Mouse (Mus musculus) small intestine, adult 2 months (tissue): ENCODE data around the gene Fstl3.

Source experiments
- CTCF ChIP-seq: fragments of 200-500 bp; IDR thresholded peaks from 2 replicates; pipeline ENCODE4 v1.5.1; 2012; ENCODE audit warnings: low read depth, mild to moderate bottlenecking, control low read depth, inconsistent platforms, low read length, moderate library complexity, mixed read lengths; ENCODE audit not compliant: insufficient replicate concordance, insufficient read length; ENCODE audit errors: extremely low read depth
- POLR2A ChIP-seq: fragments of 200-500 bp; IDR thresholded peaks from 2 replicates; pipeline ENCODE4 v1.6.1; 2012; ENCODE audit warnings: low read depth, mild to moderate bottlenecking, control low read depth, inconsistent platforms, low read length, moderate library complexity

DNA sequence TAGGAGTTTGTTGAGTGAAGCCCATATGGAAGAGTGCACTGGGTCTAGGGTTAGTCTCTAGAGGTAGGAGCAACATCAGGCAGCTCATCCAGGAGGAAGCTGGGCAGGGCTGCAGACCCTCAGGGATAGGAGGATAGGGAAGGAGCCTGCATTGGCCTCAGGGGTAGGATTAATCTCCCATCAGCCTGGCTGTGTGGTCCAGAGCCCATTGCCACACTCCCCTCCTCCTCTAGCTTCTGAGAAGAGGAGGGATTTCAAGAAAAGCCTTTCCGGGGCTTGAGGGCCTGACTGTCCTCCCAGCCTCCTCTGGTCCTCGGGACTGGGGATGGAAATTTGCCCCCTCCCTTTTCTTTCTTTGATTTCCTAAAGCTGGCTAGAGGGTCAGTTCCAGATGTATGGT is 2.1 kb downstream of the Fstl3 start:
- no peak for TF ChIP-seq CTCF
- TF ChIP-seq POLR2A, result no peak
